Mouse (Mus musculus) lung, adult 2 months (tissue): ENCODE results near the gene Card11.

Experiments used
- CTCF ChIP-seq: fragments of 200-500 bp; IDR thresholded peaks from 2 replicates; pipeline ENCODE4 v1.5.1; 2011; ENCODE audit warnings: mild to moderate bottlenecking, low read length, control low read depth; ENCODE audit not compliant: insufficient read depth
- POLR2A ChIP-seq: fragments of 200-500 bp; IDR thresholded peaks from 2 replicates; pipeline ENCODE4 v1.6.1; 2011; ENCODE audit warnings: low read depth, mild to moderate bottlenecking, control low read depth, low read length, borderline replicate concordance; ENCODE audit errors: extremely low read depth

DNA sequence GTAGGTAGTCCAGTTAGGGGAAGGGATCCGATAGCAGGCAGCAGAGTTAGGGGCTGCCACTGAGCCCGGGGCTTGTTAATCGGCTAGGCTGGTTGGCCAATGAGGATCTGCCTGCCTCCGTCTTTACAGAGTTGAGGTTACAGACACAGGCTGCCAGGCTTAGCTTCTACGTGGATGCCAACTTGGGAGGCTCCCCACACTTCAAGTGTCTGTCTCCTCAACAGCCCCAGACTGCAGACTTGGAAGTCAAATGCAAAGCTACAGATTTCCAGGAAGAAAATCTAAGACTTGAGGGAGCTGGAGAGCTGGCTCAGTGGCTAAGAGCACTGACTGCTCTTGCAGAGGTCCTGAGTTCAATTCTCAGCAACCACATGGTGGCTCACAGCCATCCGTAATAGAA, 39.6 kb downstream of the Card11 start:
- TF ChIP-seq CTCF (no peak), POLR2A (no peak)
